Mouse (Mus musculus) cerebellum, adult 2 months (tissue): ENCODE results near the gene Slit2.

ENCODE experiments used
- CTCF ChIP-seq: fragments of 200-500 bp; IDR thresholded peaks from 2 replicates; pipeline ENCODE4 v1.5.1; 2011; ENCODE audit warnings: low read depth, mild to moderate bottlenecking, control low read depth, low read length, moderate library complexity, borderline replicate concordance; ENCODE audit not compliant: insufficient read depth
- POLR2A ChIP-seq: fragments of 200-500 bp; IDR thresholded peaks from 2 replicates; pipeline ENCODE4 v1.6.1; 2011; ENCODE audit warnings: low read length, control low read depth, borderline replicate concordance; ENCODE audit not compliant: insufficient read depth

- TF ChIP-seq CTCF (no peak), POLR2A (no peak)
These were observed 2.5 kb upstream of the Slit2 start for GRCm38 (mm10) chr5:47980459-47980858.
